Mouse (Mus musculus) embryonic facial prominence, embryonic 10.5 days (tissue): ENCODE measurements at regions not wholly inside any gene's neighbourhood (a gene's known extent, or its start where the extent isn't known, plus 50 kb on each side); places are given as distances from the start of the nearest gene placed in this dataset.
A peak's percentile ranks its signal among the peaks of the same experiment; 100 is the strongest.

Source experiments
- DNase-seq: peaks from one replicate; pipeline ENCODE4 v3.0.0-alpha.2; 2017; ENCODE audit warnings: low spot score
- H3K27ac ChIP-seq: fragments of 300-500 bp; sonication (generic); replicated peaks from 2 replicates; pipeline ENCODE4 v1.5.1; 2016; ENCODE audit warnings: mild to moderate bottlenecking
- H3K27me3 ChIP-seq: fragments of 300-500 bp; sonication (generic); replicated peaks from 2 replicates; pipeline ENCODE4 v1.6.1; 2016; ENCODE audit warnings: low read depth, mild to moderate bottlenecking; ENCODE audit not compliant: poor library complexity, severe bottlenecking
- H3K36me3 ChIP-seq: fragments of 300-500 bp; sonication (generic); replicated peaks from 2 replicates; pipeline ENCODE4 v1.6.1; 2016; ENCODE audit warnings: mild to moderate bottlenecking, moderate library complexity
- H3K4me1 ChIP-seq: fragments of 300-500 bp; sonication (generic); 2 replicates; pipeline ENCODE4 v1.6.1; 2016
- H3K4me3 ChIP-seq: fragments of 300-500 bp; sonication (generic); 2 replicates; pipeline ENCODE4 v1.5.1; 2016; ENCODE audit warnings: mild to moderate bottlenecking, moderate library complexity
- H3K9me3 ChIP-seq: fragments of 300-500 bp; sonication (generic); 2 replicates; pipeline ENCODE4 v1.6.1; 2016; ENCODE audit warnings: mild to moderate bottlenecking
- WGBS: fragments of 180-500 bp; shearing (Covaris S2); methylation state at CpG from one replicate; pipeline ENCODE4 v1.1.7; 2016; 5-methylcytosine and 5-hydroxymethylcytosine counted together

- 87% methylated on average over 1 of the region's 1 CpGs for WGBS
- Histone ChIP-seq H3K27me3 (no peaks in the 10 kb centered on the region), H3K27ac (no peak overlapping the region), H3K4me3 (no peak overlapping the region), H3K4me1 (no peaks in the 10 kb centered on the region), H3K9me3 (no peaks in the 10 kb centered on the region), H3K36me3 (no peaks in the 10 kb centered on the region)
- DNase-seq, result no peak
Observed at GRCm38 (mm10) chr8:76038526-76038925, 590.0 kb downstream of the Iqcm start.

GRCm38 (mm10) chr8:76052003-76052402 is 603.5 kb downstream of the Iqcm start:
- Histone ChIP-seq H3K4me3 (no peak overlapping the region), H3K9me3 (no peaks in the 10 kb centered on the region), H3K4me1 (no peaks in the 10 kb centered on the region), H3K27ac (no peak overlapping the region), H3K27me3 (no peaks in the 10 kb centered on the region), H3K36me3 (no peaks in the 10 kb centered on the region)
- 79% methylated on average over 4 of the region's 4 CpGs for WGBS
- DNase-seq, result no peak

GRCm38 (mm10) chr8:76067721-76068120 is 619.2 kb downstream of the Iqcm start:
- no peaks in the 10 kb centered on the region for H3K27me3 ChIP-seq
- H3K9me3 ChIP-seq, result no peaks in the 10 kb centered on the region
- no peak overlapping the region for H3K4me3 ChIP-seq
- no peaks in the 10 kb centered on the region for H3K4me1 ChIP-seq
- no peak for DNase-seq
- no peaks in the 10 kb centered on the region for H3K36me3 ChIP-seq
- H3K27ac ChIP-seq, result no peak overlapping the region
- WGBS, result 9% methylated on average over 2 of the region's 2 CpGs

DNA sequence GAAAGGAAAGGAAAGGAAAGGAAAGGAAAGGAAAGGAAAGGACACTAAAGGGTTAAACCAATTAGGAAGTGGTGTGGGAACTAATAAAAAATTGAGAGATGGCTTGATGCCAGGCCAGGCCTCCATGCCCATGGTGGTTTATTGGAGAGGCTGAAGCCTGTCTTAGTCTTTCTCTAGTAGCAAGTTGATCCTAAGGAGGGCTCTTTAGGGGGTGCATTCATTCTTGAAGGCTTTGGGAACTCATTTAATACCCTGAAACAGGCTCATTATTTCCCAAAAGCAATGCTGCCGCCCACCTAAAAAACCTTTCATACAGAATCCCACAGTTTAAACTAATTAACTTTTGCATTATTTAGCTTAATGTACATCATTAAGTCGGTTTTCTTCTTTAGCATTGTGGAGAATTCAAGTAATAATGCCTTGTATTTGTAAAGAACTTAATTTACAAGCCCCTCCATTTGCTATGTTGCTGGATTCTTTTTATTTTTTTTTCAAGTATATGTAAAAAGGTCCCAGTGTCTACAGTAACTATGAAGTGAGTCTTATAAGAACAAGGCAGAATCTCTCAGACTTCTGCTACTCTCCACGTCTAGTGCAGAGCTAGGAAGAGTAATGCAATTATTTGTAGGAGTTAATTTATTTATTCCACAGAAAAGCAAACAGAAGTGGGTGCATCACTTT is 624.3 kb downstream of the Iqcm start:
- Histone ChIP-seq H3K4me3 (no peak overlapping the region), H3K9me3 (no peaks in the 10 kb centered on the region), H3K4me1 (no peaks in the 10 kb centered on the region), H3K27ac (no peak overlapping the region), H3K36me3 (no peaks in the 10 kb centered on the region), H3K27me3 (no peaks in the 10 kb centered on the region)
- WGBS, result 54% methylated on average over 3 of the region's 3 CpGs
- no peak for DNase-seq

GRCm38 (mm10) chr8:76120587-76121145 is 672.2 kb downstream of the Iqcm start:
- H3K36me3 ChIP-seq, result no peaks in the 10 kb centered on the region
- H3K27me3 ChIP-seq, result no peaks in the 10 kb centered on the region
- H3K4me1 ChIP-seq, result no peaks in the 10 kb centered on the region
- no peaks in the 10 kb centered on the region for H3K9me3 ChIP-seq
- no peak overlapping the region for H3K4me3 ChIP-seq
- H3K27ac ChIP-seq, result no peak overlapping the region
- DNase-seq, result no peak
- WGBS, result 88% methylated on average over 4 of the region's 4 CpGs

DNA sequence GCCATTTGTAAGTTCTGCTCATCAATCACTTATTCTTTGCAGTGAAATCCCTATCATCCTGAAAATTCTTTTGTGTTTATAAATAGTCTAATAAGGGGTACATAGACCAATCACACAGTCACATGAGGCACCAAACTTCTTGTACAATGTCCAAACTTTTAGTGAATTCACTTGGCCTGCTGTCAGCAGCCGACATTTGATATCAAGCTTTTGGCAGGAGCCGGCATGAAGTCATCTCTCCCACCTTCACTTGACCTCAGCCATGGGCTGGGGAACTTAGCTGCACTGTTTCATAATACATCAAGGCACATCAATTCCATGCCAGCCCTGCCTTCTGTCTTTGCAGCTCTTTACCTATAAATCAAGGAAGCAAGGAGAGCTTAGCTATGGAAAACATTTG is 679.0 kb downstream of the Iqcm start:
- Histone ChIP-seq H3K27me3 (no peaks in the 10 kb centered on the region), H3K36me3 (no peaks in the 10 kb centered on the region), H3K4me1 (no peaks in the 10 kb centered on the region), H3K4me3 (no peak overlapping the region), H3K27ac (no peak overlapping the region), H3K9me3 (no peaks in the 10 kb centered on the region)
- WGBS, result 82% methylated on average over 2 of the region's 2 CpGs
- no peak for DNase-seq

GRCm38 (mm10) chr8:76137219-76137618 is 688.7 kb downstream of the Iqcm start:
- 79% methylated on average over 4 of the region's 4 CpGs for WGBS
- Histone ChIP-seq H3K4me1 (no peaks in the 10 kb centered on the region), H3K27me3 (no peaks in the 10 kb centered on the region), H3K27ac (no peak overlapping the region), H3K9me3 (no peaks in the 10 kb centered on the region), H3K4me3 (no peak overlapping the region), H3K36me3 (no peaks in the 10 kb centered on the region)
- DNase-seq, result no peak

GRCm38 (mm10) chr8:76148681-76149080 is 700.2 kb downstream of the Iqcm start:
- Histone ChIP-seq H3K9me3 (no peaks in the 10 kb centered on the region), H3K36me3 (no peaks in the 10 kb centered on the region), H3K4me3 (no peak overlapping the region), H3K27ac (no peak overlapping the region), H3K27me3 (no peaks in the 10 kb centered on the region), H3K4me1 (no peaks in the 10 kb centered on the region)
- peak; percentile 30 for DNase-seq
- 59% methylated on average over 4 of the region's 4 CpGs for WGBS

DNA sequence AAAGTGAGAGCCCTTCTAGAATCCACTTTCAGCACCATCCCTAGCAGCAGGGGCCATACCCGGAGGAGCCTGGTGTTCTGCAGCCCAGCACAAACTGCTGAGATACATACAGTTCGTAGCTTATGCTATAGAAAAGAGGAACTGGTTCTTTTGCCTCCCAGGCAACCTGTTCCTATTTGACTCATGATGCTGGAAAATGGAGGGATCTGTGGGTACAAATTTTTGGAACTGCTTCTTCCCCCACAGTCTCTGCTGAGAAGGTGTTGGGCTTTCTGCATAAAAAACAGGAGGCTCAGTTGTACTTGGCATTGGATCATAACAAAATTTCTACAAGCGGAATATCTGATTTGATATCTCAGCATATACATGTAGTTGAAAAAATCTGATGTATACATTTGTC is 716.7 kb upstream of the Nr3c2 start:
- WGBS, result 84% methylated on average over 3 of the region's 3 CpGs

GRCm38 (mm10) chr8:76183836-76184235 is 715.4 kb upstream of the Nr3c2 start:
- Histone ChIP-seq H3K4me3 (no peak overlapping the region), H3K27me3 (no peaks in the 10 kb centered on the region), H3K9me3 (no peaks in the 10 kb centered on the region), H3K27ac (no peak overlapping the region), H3K36me3 (no peaks in the 10 kb centered on the region), H3K4me1 (no peaks in the 10 kb centered on the region)
- DNase-seq, result no peak

More for the DNA sequence above, 716.7 kb upstream of the Nr3c2 start:
- no peak for DNase-seq
- no peaks in the 10 kb centered on the region for H3K27me3 ChIP-seq
- no peaks in the 10 kb centered on the region for H3K36me3 ChIP-seq
- H3K27ac ChIP-seq, result no peak overlapping the region
- no peaks in the 10 kb centered on the region for H3K4me1 ChIP-seq
- no peaks in the 10 kb centered on the region for H3K9me3 ChIP-seq
- H3K4me3 ChIP-seq, result no peak overlapping the region

DNA sequence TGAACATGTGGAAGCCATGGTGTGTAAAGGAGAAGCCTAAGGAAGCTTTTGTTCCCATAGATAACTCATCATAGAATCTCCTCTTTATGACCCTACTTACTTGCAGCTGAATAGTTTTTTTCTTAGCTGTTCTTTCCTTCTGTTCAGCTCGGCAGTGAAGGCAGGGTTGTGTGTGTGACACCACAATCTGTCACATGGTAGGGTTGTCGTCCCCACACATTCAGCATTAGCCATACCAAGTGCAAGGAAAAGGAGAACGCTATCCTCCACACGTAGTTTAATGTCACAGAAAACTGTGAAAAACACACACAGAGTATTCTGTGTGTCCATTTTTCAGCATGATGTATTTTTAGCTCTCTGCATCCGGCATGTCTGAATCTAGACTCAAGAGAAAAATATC is 711.9 kb upstream of the Nr3c2 start:
- 85% methylated on average over 5 of the region's 5 CpGs for WGBS

DNA sequence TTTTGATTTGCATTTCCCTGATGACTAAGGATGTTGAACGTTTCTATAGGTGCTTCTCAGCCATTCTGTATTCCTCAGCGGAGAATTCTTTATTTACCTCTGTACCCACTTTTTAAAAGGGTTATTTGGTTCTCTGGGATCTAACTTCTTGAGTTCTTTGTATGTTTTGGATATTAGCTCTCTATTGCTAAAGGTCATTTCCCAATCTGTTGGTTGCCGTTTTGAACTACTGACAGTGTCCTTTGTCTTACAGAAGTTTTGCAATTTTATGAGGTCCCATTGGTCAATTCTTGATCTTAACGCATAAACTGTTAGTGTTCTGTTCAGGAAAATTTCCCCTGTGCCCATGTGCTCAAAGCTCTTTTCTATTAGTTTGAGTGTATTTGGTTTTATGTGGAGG is 687.4 kb upstream of the Nr3c2 start:
- no peak for DNase-seq
- Histone ChIP-seq H3K4me1 (no peaks in the 10 kb centered on the region), H3K4me3 (no peak overlapping the region), H3K9me3 (no peaks in the 10 kb centered on the region), H3K27ac (no peak overlapping the region), H3K36me3 (no peaks in the 10 kb centered on the region), H3K27me3 (no peaks in the 10 kb centered on the region)
- WGBS, result 85% methylated on average over 4 of the region's 4 CpGs

More for the DNA sequence above, 711.9 kb upstream of the Nr3c2 start:
- Histone ChIP-seq H3K27ac (no peak overlapping the region), H3K4me1 (no peaks in the 10 kb centered on the region), H3K36me3 (no peaks in the 10 kb centered on the region), H3K27me3 (no peaks in the 10 kb centered on the region), H3K4me3 (no peak overlapping the region), H3K9me3 (no peaks in the 10 kb centered on the region)
- no peak for DNase-seq

DNA sequence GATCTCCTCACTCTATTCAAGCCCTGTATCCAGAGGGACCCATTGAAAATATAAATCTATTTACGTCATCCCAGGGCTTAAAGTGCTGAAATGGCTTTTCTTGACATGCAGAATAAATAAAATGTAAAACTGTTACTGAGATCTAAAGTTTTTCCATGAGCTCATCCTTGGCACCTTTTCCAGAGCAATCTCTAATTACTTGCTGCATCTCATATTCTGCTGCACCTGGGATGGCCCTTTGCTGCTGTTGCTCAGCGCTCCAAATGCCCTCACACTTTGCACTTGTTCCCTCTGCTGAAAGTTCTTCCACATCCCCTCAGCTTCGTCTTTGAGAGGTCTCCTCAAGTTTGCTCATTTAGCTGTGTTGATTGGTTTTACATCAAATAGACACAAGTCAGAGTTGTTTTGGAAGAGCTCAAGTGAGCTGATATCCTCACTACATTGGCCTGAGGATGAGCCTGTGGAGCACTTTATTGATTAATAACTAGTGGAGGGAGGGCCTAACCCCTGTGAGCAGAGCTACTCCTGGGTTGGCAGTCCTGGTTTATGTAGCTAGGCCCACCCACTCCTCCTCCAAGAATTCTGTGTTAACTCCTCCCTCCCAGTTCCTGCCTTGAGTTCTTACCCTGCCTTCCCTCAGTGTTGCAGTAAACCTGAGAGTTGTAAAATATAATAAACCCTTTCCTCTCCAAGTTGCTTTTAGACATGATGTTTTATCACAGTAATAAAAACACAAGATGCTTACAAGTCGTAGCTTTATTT is 681.2 kb upstream of the Nr3c2 start:
- Histone ChIP-seq H3K27ac (no peak overlapping the region), H3K27me3 (no peaks in the 10 kb centered on the region), H3K4me3 (no peak overlapping the region), H3K9me3 (no peaks in the 10 kb centered on the region), H3K4me1 (no peaks in the 10 kb centered on the region), H3K36me3 (no peaks in the 10 kb centered on the region)
- DNase-seq, result no peak
- WGBS, result 77% methylated on average over 4 of the region's 4 CpGs
